Mouse (Mus musculus) E14TG2a.4 (cell line): ENCODE data around the gene Nedd9.

Experiments used
- H3K27me3 ChIP-seq: 2 replicates; pipeline ENCODE4 v1.6.1; 2014; ENCODE audit warnings: low read length, control low read depth; ENCODE audit not compliant: insufficient read depth
- H3K36me3 ChIP-seq: 2 replicates; pipeline ENCODE4 v1.6.1; 2014; ENCODE audit warnings: low read length, control low read depth; ENCODE audit not compliant: insufficient read depth
- H3K4me1 ChIP-seq: replicated peaks from 2 replicates; pipeline ENCODE4 v1.6.1; 2014; ENCODE audit warnings: low read depth, low read length, control low read depth
- H3K4me3 ChIP-seq: replicated peaks from 2 replicates; pipeline ENCODE4 v1.5.1; 2014; ENCODE audit warnings: mild to moderate bottlenecking, low read length
- H3K9me3 ChIP-seq: 2 replicates; pipeline ENCODE4 v1.6.1; 2014; ENCODE audit warnings: low read length, control low read depth
- CTCF ChIP-seq: conservative IDR thresholded peaks from 2 replicates; pipeline ENCODE4 v1.5.1; 2014; ENCODE audit warnings: low read length
- NANOG ChIP-seq: IDR thresholded peaks from 2 replicates; pipeline ENCODE4 v1.6.1; 2014; ENCODE audit warnings: borderline replicate concordance, low read length, mixed read lengths
- POU5F1 ChIP-seq: IDR thresholded peaks from 2 replicates; pipeline ENCODE4 v1.6.1; 2014; ENCODE audit warnings: low read length, borderline replicate concordance

Gene Nedd9

GRCm38 (mm10) chr13:41420376-41420775 lies 66.8 kb downstream of the Nedd9 start:
- TF ChIP-seq NANOG (no peak), CTCF (no peak), POU5F1 (no peak)
- H3K27me3 ChIP-seq = no peaks in the 10 kb centered on the region; the same call in 1 of the 2 replicates
- no peaks in the 10 kb centered on the region for H3K4me1 ChIP-seq
- H3K9me3 ChIP-seq = peaks cover 7% of the 10 kb centered on the region; the same call in 1 of the 2 replicates
- no peak overlapping the region for H3K4me3 ChIP-seq
- H3K36me3 ChIP-seq = no peaks in the 10 kb centered on the region

- TF ChIP-seq POU5F1 = no peak
- TF ChIP-seq CTCF = no peak
- no peak for TF ChIP-seq NANOG
- no peak overlapping the region for H3K4me3 ChIP-seq
- no peaks in the 10 kb centered on the region for H3K4me1 ChIP-seq
Measured at GRCm38 (mm10) chr13:41418198-41418869, 68.8 kb downstream of the Nedd9 start.

GRCm38 (mm10) chr13:41416065-41417016 lies 70.8 kb downstream of the Nedd9 start:
- Histone ChIP-seq H3K4me1 (no peaks in the 10 kb centered on the region), H3K9me3 (peaks cover 18% of the 10 kb centered on the region; the same call in 1 of the 2 replicates), H3K4me3 (no peak overlapping the region), H3K36me3 (no peaks in the 10 kb centered on the region), H3K27me3 (no peaks in the 10 kb centered on the region)
- TF ChIP-seq NANOG = no peak
- TF ChIP-seq CTCF = no peak
- TF ChIP-seq POU5F1 = no peak

More at GRCm38 (mm10) chr13:41418198-41418869, 68.8 kb downstream of the Nedd9 start:
- no peaks in the 10 kb centered on the region; the same call in 1 of the 2 replicates for H3K27me3 ChIP-seq
- peaks cover 16% of the 10 kb centered on the region; the same call in 1 of the 2 replicates for H3K9me3 ChIP-seq
- no peaks in the 10 kb centered on the region for H3K36me3 ChIP-seq

GRCm38 (mm10) chr13:41410191-41411074 lies 76.7 kb downstream of the Nedd9 start:
- Histone ChIP-seq H3K27me3 (no peaks in the 10 kb centered on the region), H3K4me1 (no peaks in the 10 kb centered on the region), H3K36me3 (no peaks in the 10 kb centered on the region), H3K9me3 (peaks cover 16% of the 10 kb centered on the region; the same call in 1 of the 2 replicates), H3K4me3 (no peak overlapping the region)
- TF ChIP-seq CTCF (no peak), POU5F1 (no peak), NANOG (no peak)

- Histone ChIP-seq H3K9me3 (peaks cover 12% of the 10 kb centered on the region; the same call in 1 of the 2 replicates), H3K27me3 (no peaks in the 10 kb centered on the region), H3K4me3 (no peak overlapping the region), H3K4me1 (no peaks in the 10 kb centered on the region), H3K36me3 (no peaks in the 10 kb centered on the region)
- no peak for TF ChIP-seq POU5F1
- no peak for TF ChIP-seq NANOG
- no peak for TF ChIP-seq CTCF
Measured at GRCm38 (mm10) chr13:41409291-41409690, 77.9 kb downstream of the Nedd9 start.

GRCm38 (mm10) chr13:41408374-41408952 lies 78.7 kb downstream of the Nedd9 start:
- H3K27me3 ChIP-seq = no peaks in the 10 kb centered on the region
- no peaks in the 10 kb centered on the region for H3K36me3 ChIP-seq
- peaks cover 8% of the 10 kb centered on the region; the same call in 1 of the 2 replicates for H3K9me3 ChIP-seq
- no peak overlapping the region for H3K4me3 ChIP-seq
- H3K4me1 ChIP-seq = no peaks in the 10 kb centered on the region
- TF ChIP-seq NANOG (no peak), CTCF (no peak), POU5F1 (no peak)

- no peaks in the 10 kb centered on the region for H3K4me1 ChIP-seq
- no peaks in the 10 kb centered on the region for H3K36me3 ChIP-seq
- TF ChIP-seq POU5F1 (no peak), NANOG (no peak), CTCF (no peak)
- H3K27me3 ChIP-seq = no peaks in the 10 kb centered on the region
- H3K9me3 ChIP-seq = peaks cover 5% of the 10 kb centered on the region; the same call in 1 of the 2 replicates
- H3K4me3 ChIP-seq = no peak overlapping the region
Measured at GRCm38 (mm10) chr13:41405009-41405408, 82.2 kb downstream of the Nedd9 start.
